Mouse (Mus musculus): Measurements from ENCODE around the gene Nrcam. TPM values are rescaled to one million over a fixed set of nuclear protein-coding genes. Genes with fewer than 3 reads are reported as not detected.

Gene Nrcam
- under 1 TPM in 1 of 2 experiments, not detected in 1; 0.42 TPM for total RNA-seq (2023)

DNA sequence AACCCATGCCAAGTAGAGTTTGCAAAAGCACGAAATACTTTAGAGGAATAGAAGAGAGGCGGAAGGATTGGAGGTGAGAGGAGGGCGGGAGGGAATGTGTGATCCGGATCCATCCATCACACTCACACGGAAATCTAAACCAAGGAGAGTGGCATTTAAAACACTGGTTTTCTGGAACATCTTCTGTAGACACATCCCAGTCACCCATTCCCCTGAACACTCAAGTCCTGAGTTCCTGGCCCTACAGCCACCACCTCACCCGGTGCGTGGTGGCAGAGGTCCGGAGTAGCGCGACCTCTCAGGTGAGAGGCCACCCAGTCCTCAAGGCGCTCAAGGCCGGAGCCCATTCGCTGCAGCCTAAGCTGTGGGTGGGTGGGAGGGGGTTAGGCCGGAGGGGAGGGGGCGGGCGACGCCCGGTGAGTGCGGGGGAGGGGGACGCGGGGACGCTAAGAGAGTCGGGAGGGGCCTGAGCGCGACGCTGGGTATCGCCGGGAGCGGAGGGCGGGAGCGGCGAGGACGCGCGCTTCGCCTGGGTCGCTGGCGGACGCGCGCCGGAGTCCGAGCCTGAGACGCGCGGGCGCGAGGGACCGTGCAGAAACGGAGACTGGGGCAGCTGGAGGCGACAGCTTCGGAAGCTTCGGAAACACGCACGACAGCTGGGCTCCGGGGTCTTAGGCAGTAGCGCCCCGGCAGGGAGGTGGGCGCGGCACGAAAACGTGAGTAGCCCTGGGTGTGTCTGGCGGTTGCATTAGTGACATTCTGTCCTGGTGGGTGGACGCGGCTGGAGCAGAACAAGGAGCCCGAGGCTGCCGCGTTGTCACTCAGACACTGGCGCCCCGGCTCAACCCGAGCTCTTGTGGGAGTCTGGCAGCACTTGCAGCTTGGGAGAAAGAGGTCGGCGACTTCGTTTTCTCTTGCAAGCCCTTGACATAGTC is at the start of gene Nrcam:
Nrcam (plus strand) TSS at position 505 of the 935 bp plus-strand sequence.

Other genes starting within 250 kb of the Nrcam start
- gene Dnajb9, start 118.6 kb upstream of the Nrcam start, total RNA-seq (2023), result 10 to 100 TPM; 87.7 to 88.4 TPM
- gene Pnpla8, start 107.5 kb upstream of the Nrcam start, total RNA-seq (2023), result 10 to 100 TPM; 52.3 to 66.7 TPM